Mouse (Mus musculus) hindbrain, postnatal 0 days (tissue): ENCODE measurements around the gene Atrnl1. TPM values are rescaled to one million over a fixed set of nuclear protein-coding genes. Genes with fewer than 3 reads are reported as not detected.

ENCODE experiments used
- ATAC-seq: fragments of 200-750 bp; cut with Nextera tagmentation; 2 replicates; pipeline ENCODE4 v1.8.0; 2017; ENCODE audit warnings: mild to moderate bottlenecking, moderate TSS enrichment, moderate library complexity
- DNase-seq: peaks from one replicate; pipeline ENCODE4 v3.0.0-alpha.2; 2015; ENCODE audit warnings: low spot score
- H3K27ac ChIP-seq: fragments of 300-500 bp; sonication (generic); 2 replicates; pipeline ENCODE4 v1.5.1; 2014; ENCODE audit warnings: mild to moderate bottlenecking
- H3K27me3 ChIP-seq: fragments of 300-500 bp; sonication (generic); 2 replicates; pipeline ENCODE4 v1.6.1; 2014; ENCODE audit warnings: low read length, mixed read lengths; ENCODE audit not compliant: insufficient read depth
- H3K36me3 ChIP-seq: fragments of 300-500 bp; sonication (generic); 2 replicates; pipeline ENCODE4 v1.6.1; 2014; ENCODE audit warnings: low read length, mixed read lengths; ENCODE audit not compliant: insufficient read depth
- H3K4me1 ChIP-seq: fragments of 300-500 bp; sonication (generic); 2 replicates; pipeline ENCODE4 v1.6.1; 2014; ENCODE audit warnings: antibody characterized with exemption, low read length, mixed read lengths; ENCODE audit not compliant: insufficient read depth
- H3K4me2 ChIP-seq: fragments of 300-500 bp; sonication (generic); 2 replicates; pipeline ENCODE4 v1.6.1; 2014; ENCODE audit warnings: low read depth, mild to moderate bottlenecking, low read length, moderate library complexity, mixed read lengths
- H3K4me3 ChIP-seq: fragments of 300-500 bp; sonication (generic); 2 replicates; pipeline ENCODE4 v1.5.1; 2014; ENCODE audit warnings: low read length
- H3K9ac ChIP-seq: fragments of 300-500 bp; sonication (generic); replicated peaks from 2 replicates; pipeline ENCODE4 v1.6.1; 2014; ENCODE audit warnings: mild to moderate bottlenecking, low read length, moderate library complexity, mixed read lengths
- H3K9me3 ChIP-seq: fragments of 300-500 bp; sonication (generic); 2 replicates; pipeline ENCODE4 v1.6.1; 2016; ENCODE audit warnings: low read length, mixed read lengths
- CTCF ChIP-seq: IDR thresholded peaks from 2 replicates; pipeline ENCODE4 v1.5.1; 2016; ENCODE audit warnings: antibody characterized with exemption, control low read depth, low read depth
- WGBS: fragments of 180-500 bp; shearing (Covaris S2); extraction: QIAGEN DNeasy Blood & Tissue Kit; methylation state at CpG from one replicate; pipeline ENCODE4 v1.1.7; 2014; 5-methylcytosine and 5-hydroxymethylcytosine counted together
- microRNA-seq, 2 experiments: library from miRNA; unstranded; fragments of <30 nt; microRNA quantifications; one replicate each; pipeline ENCODE4; 2016
- polyA plus RNA-seq: library from polyadenylated mRNA; unstranded; fragments of >200 nt; fragmentation: Nextera tagmentation; extraction: Ambion mirVana; gene quantifications from 2 replicates; pipeline ENCODE4 v1.2.1, GENCODE M21; 2015
- total RNA-seq: library from RNA; depleted of rRNA; stranded (reverse); fragments of >200 nt; gene quantifications from 2 replicates; pipeline ENCODE4 v1.2.3, GENCODE M21; 2014; rRNA removed

Atrnl1 gene
- total and polyA plus RNA-seq, 2 experiments from 2014 or later = 4.4 to 46.0 TPM

DNA sequence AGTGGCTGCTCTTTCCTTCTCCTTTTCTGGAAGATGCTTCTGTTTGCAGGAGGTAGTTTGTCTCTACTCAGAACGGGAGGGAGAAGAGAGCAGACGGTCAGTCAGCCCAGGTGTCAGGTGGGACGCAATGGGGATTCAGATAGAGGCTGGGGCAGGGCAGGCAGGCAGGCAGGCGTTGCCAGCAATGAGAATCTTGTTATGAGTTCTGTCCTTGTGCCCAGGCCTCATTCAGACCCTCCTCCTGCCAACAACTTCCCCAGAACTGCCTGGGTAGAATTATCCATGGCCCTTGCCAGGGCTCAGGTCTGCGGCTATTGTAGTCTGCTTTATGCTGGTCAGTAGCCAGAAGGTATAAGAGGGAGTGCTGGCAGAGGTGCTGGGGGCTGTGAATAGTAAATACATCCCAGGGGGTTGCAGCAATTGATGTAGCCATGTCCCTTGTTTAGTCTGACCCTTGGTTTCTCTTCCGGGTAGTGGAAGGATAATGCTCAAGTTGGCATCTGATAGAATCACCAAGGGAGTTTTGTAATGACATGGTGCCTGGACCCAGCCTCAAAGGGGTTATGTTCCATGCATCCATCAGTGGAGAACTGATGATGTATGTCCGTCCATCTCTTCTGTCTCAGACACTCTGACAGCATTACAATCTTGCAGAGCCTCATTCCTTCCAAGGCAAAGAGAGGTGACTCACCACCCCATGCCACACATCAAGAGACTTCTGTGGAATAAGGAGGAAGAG lies 554.2 kb downstream of the Atrnl1 start:
- peak; percentile 34 for DNase-seq
- H3K27me3 ChIP-seq = no peaks in the 10 kb centered on the region
- H3K4me3 ChIP-seq = no peak overlapping the region
- H3K9me3 ChIP-seq = no peaks in the 10 kb centered on the region
- peaks cover 9% of the 10 kb centered on the region; the same call in 1 of the 2 replicates for H3K4me1 ChIP-seq
- H3K4me2 ChIP-seq = no peak overlapping the region
- H3K36me3 ChIP-seq = no peaks in the 10 kb centered on the region
- TF ChIP-seq CTCF = no peak
- H3K9ac ChIP-seq = no peak overlapping the region
- WGBS = 51% methylated on average over 7 of the region's 7 CpGs
- ATAC-seq = 0 out of 2 replicates have a peak, but pooled peaks have one; percentile 47
- H3K27ac ChIP-seq = no peak overlapping the region

DNA sequence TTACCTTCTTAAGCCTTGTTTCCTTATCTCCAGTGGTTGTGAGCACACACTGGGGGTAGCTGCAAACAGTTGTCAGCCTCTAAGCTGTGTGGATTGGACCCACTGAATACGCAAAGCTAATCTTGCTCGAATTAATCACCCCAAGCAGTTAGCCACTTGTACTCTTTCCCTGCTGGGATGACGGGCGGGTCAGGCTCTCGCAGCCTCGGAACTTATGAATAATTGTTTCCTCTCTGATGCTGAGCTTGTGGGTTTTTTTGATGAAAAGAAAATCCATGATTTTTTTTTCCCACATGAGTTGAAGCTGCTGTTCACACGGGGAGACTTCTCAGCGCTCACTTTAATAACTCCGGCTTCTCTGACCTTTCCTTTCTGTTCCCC lies 554.8 kb downstream of the Atrnl1 start:
- no peak for ATAC-seq
- H3K4me1 ChIP-seq = peaks cover 9% of the 10 kb centered on the region; the same call in 1 of the 2 replicates
- H3K4me3 ChIP-seq = no peak overlapping the region
- H3K9ac ChIP-seq = no peak overlapping the region
- no peak for DNase-seq
- H3K4me2 ChIP-seq = no peak overlapping the region
- H3K27ac ChIP-seq = no peak overlapping the region
- WGBS = 26% methylated on average over 9 of the region's 9 CpGs
- H3K36me3 ChIP-seq = no peaks in the 10 kb centered on the region
- H3K27me3 ChIP-seq = no peaks in the 10 kb centered on the region
- no peak for TF ChIP-seq CTCF
- no peaks in the 10 kb centered on the region for H3K9me3 ChIP-seq

DNA sequence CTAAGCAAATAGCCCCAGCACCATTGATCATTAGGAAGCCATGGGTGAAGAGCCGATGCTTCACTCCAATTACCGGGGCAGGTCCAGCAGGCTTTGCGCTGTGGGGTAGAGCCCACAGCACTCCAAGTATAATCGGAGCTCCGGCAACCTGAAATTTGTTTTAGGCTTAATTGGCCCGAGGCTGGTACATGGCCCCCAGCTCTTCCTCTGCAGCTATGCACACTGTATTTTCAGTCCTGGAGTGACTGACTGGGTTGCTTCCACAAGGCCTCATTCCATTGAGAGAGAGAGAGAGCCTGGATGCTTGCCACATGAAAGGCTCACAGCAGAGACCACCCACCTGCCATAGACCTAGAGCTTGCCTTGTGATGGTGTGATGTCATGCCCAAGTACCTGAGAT lies 555.3 kb downstream of the Atrnl1 start:
- Histone ChIP-seq H3K9ac (no peak overlapping the region), H3K27me3 (no peaks in the 10 kb centered on the region), H3K4me3 (no peak overlapping the region), H3K9me3 (no peaks in the 10 kb centered on the region), H3K36me3 (no peaks in the 10 kb centered on the region), H3K4me1 (peaks cover 9% of the 10 kb centered on the region; the same call in 1 of the 2 replicates), H3K4me2 (no peak overlapping the region), H3K27ac (no peak overlapping the region)
- 54% methylated on average over 6 of the region's 6 CpGs for WGBS
- DNase-seq = peak; percentile 15
- ATAC-seq = no peak
- no peak for TF ChIP-seq CTCF

DNA sequence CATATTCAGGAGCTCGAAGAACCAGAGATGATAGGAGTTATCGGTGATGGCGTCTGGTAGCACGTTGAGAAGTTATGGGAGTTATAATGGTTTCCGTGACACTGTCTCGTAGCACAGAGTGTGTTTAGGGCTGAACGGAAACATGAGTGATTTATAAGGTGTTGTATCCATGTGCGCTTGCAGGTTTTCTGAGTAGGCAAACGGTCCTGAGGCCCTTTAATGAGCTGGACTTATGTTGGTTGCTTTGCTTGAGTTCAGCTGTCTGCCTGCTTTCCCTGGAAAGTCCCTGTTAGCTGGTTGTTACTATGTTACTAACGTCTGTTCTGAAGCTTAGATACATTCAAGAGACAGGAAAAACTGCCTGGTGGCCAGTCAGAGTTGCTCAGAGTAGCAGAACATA lies 567.6 kb downstream of the Atrnl1 start:
- WGBS = 85% methylated on average over 10 of the region's 10 CpGs
- H3K27ac ChIP-seq = no peak overlapping the region
- no peaks in the 10 kb centered on the region for H3K27me3 ChIP-seq

DNA sequence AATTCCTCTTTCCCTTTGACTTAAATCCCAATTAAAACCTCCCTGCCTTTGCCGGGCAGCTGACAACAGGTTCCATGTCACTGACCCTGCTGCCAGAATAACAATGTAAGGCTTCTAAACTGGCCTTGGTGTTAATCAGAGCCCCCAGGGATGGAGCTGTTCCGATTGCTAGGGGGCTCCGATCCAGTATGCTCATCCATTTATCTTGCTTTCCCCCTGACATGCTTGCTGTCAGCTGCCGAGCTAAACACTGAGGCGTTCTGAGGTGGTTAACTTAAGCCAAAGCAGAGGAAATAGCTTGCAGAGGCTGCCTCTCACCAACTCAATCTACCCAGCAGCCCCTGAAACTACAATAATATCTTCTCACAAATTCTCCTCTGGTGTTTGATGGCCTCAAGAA lies 569.9 kb downstream of the Atrnl1 start:
- WGBS = under 1% methylated on average over 5 of the region's 5 CpGs
- no peak overlapping the region for H3K4me3 ChIP-seq
- H3K9ac ChIP-seq = no peak overlapping the region
- H3K9me3 ChIP-seq = no peaks in the 10 kb centered on the region
- no peak for TF ChIP-seq CTCF
- H3K4me2 ChIP-seq = peak overlapping the region; percentile 3; the same call in 1 of the 2 replicates
- DNase-seq (peak; percentile 53), ATAC-seq (no peak)
- no peaks in the 10 kb centered on the region for H3K4me1 ChIP-seq
- H3K27me3 ChIP-seq = peaks cover 3% of the 10 kb centered on the region; the same call in 1 of the 2 replicates
- no peak overlapping the region for H3K27ac ChIP-seq
- no peaks in the 10 kb centered on the region for H3K36me3 ChIP-seq

More for the DNA sequence above, 567.6 kb downstream of the Atrnl1 start:
- no peaks in the 10 kb centered on the region for H3K4me1 ChIP-seq
- DNase-seq = no peak
- no peak overlapping the region for H3K4me3 ChIP-seq
- H3K9me3 ChIP-seq = no peaks in the 10 kb centered on the region
- no peak overlapping the region for H3K4me2 ChIP-seq
- no peak overlapping the region for H3K9ac ChIP-seq
- ATAC-seq = no peak
- no peaks in the 10 kb centered on the region for H3K36me3 ChIP-seq
- TF ChIP-seq CTCF = no peak

Small RNAs within 50 kb of the gene (microRNA-seq; reads per million reads assigned to microRNA genes)
- 1.1 to 2.1 reads per million in 2 experiments for gene Mir5623

Other genes starting within 250 kb of the Atrnl1 start
- 12.7 TPM in 2 replicates for gene Trub1, start 158.1 kb upstream of the Atrnl1 start, total RNA-seq
- gene Trub1, start 158.1 kb upstream of the Atrnl1 start, polyA plus RNA-seq = 13.8 and 14.0 TPM in 2 replicates